Mouse (Mus musculus): ENCODE data around the gene 6430571L13Rik.

6430571L13Rik gene

DNA sequence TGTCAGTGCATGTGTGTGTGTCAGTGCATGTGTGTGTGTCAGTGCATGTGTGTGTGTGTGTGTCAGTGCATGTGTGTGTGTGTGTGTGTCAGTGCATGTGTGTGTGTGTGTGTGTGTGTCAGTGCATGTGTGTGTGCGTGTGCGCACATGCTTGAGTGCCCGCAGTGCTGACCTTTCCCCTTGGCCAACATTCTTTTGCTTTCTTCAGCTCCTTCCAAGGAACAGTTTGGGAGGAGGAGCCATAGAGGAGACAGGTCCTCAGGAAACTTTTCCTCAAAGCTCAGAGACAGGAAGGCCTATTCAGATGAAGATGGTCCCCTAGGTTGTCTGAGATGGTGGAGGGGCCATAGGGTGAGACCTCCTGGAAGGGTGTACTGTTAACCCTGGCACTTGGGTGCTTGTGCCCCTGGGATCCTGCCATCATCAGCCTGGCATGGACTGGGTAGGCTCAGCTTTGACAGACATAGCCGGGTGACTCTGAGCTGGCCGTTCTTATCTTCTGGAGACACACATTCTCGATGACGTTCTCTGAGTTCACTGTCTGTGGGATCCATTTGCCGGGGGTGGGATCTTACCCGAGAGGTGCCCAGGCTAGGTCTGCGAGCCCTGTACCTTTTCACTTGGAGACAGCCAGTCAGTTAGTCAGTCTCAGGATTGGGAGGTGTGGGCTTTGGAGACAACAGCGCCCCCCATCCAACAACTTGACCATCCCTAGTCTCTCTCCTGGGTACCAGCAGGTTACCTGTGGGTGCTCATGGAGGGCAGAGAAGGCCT is 33.1 kb upstream of the 6430571L13Rik start:
- DNase-seq: no peak

DNA sequence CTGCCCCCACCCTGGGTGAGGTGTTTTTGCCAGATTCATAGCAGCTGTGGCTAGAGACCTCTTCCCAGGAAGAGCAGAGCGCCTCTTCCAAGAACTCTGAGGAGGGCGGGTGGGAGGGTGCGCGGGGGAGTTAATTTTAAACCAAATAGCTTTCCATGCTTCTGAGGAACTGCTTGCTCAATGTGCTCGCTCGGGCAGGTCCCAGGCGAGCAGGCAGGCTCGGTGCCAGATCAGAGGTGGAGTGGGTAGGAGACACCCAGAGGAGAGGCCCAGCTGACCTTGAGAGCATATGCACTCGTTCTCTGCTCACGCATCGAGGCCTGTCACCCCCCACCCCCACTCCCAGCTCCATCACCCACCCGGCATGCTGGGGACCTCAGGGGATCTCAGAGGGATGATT is 32.5 kb upstream of the 6430571L13Rik start:
- DNase-seq: no peak

DNA sequence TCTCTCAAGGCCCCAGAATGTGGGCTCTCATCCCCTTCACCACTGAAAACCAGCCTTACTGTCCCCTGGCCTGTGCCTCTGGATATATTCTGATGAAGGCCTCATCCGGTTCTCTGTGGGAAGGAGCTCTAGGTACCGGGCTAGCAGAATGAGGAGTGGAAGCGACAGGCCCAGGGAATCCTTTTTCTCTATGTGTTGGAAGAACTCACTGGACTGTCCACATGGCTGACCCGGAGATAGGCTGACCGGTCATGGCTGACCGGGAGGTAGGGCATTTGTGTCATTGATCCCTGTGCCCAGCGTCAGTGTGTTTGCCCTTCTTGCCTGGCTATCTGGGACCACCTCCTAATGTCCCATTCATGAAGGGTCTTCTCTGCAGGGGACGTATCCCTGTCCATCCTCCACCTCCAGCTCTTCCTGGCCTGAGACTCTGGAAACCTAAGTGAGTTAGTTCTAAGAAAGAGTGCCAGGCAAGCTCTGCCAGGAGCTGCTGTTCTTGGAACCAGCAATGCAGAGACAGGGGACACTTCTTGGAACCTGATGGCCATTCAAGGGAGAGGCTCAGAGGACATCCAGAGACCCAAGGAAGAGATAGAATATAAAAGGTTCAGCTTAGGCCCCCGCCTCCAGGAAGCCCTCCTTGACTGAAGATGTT is 31.9 kb upstream of the 6430571L13Rik start:
- no peak for DNase-seq

DNA sequence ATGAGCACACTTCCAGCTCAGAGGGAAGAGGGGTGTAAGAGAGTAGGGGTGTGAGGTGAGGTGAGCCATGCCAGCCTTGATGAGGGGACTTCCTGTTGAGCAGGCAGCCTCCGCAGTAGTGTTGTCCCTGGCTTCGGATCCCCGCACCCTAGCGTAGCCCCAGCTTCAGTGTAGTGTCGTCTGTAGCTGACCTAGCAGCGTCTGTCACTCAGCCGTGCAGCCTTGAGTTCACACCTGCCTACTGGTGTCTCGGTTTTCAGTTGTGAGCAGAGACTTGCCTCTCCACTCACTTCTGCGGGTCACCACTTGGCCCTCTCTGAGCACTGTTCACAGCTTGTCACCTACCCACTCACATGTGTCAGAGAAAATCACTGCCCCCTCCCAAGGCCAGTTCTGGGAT is 31.2 kb upstream of the 6430571L13Rik start:
- no peak for DNase-seq

DNA sequence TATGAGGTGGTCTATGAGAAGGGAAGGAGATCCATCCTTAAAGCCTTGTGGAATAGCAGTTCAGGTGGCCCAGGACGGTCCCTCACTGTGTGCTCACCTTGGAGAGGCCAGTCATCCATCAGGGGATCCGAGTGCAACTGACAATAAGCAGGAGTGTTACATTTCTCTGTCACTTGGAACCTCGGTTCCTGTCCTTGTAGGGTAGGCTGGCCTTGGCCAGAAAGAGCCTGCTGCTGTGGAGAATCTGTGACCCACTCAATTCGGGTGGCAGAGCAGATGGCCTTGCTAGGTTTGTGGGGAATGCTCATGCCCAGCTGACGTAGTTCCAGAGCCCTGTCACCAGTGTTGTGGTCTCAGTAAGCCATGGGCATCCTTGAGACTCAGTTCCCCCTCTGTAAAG is 30.8 kb upstream of the 6430571L13Rik start:
- DNase-seq: no peak

DNA sequence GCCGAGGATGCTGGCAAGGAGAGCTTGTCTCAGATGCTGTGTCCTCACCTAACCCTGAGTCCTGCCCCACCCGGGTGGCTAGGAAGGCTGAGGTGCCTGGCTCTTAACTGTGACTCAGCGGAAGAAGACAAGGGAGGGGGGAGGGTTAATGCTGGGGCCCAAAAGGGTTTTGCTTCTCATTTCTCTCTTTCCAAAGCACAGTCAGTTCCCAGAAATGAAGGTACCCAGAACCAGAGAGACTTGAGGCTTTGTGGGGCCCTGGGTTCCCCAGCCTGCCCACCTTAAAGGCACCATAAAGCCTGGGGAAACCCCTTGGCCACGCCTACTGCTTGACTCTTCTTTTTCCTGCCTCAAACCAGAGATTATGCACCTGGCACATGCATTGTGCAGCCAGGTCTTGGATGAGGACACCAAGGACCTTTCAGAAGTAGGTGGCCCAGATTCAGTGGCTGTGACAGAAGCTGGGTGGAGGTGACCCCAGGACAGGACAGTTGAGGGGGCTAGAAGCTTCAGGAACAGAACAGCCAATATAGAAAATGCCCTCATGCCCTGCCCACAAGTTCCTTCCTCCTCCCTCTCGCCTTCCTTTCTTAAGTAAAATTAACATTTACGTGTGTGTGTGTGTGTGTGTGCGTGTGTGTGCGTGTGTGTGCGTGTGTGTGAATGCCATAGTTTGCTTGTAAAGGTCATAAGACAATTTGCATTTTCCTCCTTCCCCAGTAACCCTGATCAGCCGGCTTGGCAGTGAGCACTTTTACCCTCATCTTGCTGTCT is 27.4 kb upstream of the 6430571L13Rik start:
- no peak for DNase-seq

DNA sequence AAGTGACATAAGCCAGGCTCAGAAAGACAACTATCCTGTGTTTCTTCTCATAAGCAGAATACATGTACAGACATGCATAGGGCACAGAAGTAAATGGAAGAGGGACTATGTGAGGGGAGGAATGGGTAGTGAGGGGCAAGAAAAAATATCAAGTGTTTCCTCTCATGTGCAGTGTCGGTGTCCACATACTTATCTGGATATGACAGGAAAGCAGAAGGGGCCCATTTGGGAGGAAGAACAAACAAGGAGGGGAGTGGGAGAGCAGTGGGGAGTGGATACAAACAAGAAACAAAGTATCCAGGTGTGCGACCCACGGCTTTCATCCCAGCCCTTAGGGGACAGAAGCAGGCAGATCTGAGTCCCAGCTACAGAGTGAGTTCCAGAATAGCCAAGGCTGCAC is 26.5 kb upstream of the 6430571L13Rik start:
- no peak for DNase-seq

DNA sequence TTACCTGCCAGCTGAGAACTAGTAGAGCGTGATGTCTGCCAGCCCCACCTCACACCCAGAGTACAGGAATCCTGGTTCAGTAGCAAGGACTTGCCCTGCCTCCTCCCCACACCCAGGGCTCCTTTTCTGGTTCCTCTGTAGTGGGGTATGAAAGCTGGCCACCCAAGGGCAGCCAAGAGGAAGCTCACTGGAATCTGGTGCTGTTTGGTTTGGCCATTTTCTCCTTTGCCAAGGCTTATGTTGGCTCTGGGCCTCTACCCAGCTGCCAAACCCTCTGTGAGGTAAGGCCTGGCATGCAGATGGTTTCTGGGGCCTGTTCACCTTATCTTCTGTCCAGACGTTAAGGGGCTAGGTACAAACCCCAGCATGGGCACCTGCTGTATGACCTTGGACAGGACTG is 24.6 kb upstream of the 6430571L13Rik start:
- no peak for DNase-seq

DNA sequence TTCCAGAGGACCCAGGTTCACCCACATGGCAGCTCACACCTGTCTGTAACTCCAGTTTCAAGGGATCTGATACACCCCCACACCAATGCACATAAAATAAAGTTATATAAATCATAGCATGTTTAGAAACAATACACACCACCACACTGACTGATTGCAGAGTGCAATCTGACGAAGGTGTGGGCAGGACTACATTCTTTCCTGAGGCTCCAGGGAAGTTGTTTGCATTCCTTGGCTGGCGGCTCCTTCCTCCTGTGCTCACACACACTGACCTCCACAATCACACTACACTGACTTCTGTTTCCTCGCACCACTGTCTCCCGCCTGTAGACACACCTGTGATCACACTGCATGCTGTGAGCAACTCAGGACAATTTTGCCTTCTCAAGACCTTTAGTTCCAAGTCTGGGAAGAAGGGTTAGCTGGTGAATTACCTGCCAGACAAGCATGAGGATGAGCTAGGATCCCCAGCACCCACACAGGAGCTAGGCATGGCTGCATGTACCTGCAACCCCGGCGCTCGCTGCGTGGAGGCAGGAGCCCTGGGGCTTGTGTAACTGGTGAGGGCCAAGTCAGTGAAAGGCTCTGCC is 17.8 kb upstream of the 6430571L13Rik start:
- DNase-seq: no peak

DNA sequence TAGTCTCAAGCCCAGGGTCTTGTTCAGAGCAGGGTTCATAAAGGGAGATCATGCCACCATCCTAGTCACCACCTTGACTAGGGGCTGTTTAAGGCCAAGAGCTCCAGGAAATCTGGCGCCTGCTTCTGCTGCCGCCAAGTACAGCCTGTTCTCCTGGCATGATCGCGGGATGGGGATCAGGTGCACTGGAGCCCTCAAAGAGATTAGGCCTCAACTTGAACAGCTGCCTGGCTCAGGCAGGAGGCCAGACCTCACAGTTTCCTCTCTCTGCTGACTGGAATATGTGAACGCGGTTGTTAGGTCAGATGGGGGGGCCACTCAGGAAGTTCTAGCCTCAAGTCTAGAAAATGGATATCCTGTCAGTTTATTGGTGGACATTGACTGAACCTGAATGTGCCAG is 16.8 kb upstream of the 6430571L13Rik start:
- no peak for DNase-seq

DNA sequence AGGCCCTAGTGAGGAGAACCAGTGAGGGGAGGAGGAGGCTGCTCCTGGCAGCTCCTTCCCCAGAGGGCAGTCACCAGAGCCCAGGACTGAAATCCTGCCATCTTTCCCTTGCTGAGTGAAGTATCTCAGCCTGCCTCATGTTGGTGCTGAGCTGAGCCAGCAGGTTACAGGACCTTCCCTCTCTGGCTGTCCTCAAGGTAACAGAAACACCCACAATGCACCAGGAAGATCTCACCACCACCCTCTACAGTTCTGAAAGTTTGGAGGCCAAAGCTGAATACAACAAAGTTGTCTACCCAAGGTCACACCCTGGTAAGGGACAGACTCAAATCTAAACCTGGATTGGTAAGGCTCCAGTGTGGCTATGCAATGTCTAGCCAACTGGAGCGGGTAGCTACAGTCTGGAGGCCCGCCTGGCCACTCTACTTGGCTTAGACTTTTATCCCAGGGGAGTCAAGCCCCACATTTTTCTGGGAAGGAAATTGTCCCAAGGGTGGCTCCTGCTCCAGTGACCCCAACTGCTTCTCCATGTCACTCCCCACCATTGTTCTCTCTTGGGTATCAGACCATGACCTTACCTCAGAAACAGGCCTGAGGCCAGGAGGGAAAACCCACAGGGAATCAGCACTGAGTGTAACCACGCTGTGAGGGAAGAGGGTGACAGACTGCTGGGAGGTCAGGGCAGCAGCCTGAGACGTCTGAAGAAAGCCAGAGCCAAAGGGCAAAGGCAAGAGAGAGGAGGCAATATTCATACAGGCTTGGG is 15.4 kb upstream of the 6430571L13Rik start:
- DNase-seq: no peak

DNA sequence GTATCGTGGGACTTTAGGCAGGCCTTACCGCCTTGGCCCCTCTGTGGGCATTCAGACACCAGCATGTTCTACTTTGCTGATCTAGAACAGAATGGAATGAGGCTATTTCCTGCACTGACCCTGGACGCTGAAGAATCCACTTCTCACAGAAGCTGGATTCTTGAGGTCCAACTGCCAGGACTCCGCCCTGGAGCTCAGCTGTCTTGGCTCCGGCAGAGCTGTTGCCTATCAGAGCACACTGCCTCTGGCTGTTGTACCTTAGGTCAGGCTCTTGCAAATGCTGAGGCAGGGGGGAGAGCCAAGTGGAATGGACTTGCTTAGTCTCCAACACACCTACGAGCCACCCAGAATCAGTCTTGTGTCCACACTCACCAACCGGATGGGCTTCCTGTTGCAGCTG is 14.5 kb upstream of the 6430571L13Rik start:
- no peak for DNase-seq

DNA sequence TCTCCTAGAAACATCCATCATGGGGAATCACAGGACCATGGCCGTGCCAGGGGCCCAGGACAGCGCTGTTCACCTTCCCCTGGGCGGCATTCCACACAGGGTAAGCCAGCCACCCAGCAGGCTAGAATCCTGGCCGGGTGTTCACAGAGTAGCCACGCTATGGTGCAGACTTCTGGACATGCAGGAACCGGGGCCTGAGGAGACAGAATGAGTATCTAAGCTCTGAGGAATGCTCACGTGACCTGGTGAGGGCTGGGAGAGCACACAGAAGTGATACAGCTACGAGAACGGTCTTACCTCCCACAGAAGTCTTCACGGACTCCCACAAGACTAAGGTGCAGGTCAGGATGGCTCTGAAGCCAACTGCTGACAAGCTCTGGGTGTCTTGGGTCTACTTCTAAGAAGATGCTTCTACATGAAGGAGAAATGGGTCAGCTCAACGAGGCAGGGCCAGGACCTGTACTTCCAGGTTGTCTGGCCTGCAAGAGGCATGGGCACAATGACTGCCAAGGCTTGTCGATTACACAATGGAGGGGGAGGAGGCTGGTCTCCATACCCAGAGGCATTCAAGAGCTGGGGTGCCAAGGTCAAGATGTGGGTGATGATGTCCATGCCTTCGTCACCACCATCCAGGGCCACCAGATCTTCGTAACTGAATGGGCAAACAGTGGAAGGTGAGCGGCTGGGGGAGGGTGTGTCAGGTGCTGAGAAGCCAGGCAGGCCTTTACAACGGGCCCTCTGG is 12.4 kb upstream of the 6430571L13Rik start:
- DNase-seq: no peak

DNA sequence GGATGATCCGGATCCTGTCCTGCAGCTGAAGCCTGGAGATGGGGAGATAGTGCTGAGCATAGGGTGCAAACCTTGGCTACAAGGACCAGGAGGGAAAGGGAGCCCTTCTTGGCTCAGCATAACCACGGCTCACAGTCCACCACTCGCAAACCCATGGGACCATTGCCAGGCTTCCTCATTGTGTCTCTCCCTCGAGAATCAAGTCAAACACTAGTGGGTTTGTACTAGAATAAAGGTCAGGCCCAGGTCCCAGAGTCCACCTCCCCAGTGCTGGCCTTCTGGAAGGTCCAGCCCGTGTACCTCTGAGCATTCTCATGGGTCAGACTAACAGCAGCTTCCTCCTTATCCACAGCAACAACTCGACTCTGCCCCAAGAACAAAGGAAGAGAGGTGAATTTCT is 9.6 kb upstream of the 6430571L13Rik start:
- DNase-seq: no peak

DNA sequence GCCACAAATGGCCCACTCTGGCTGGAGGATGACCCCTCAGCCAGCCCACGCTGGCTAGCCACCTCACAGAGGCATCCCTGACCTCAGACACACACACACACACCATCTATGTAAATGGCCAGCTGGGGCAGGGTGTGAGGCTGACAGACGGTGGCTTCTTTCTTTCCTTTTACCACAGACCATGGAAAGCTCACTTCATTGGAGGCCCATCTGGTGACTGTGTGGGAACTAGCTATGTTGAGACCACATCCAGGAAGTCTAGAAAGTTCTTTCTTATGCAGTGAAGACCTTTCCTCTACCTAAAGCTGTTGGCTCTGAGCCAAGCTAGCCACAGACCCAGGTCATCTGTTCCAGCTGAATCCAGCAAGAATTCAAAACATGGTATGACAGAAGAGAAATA is 6.7 kb upstream of the 6430571L13Rik start:
- DNase-seq: no peak

DNA sequence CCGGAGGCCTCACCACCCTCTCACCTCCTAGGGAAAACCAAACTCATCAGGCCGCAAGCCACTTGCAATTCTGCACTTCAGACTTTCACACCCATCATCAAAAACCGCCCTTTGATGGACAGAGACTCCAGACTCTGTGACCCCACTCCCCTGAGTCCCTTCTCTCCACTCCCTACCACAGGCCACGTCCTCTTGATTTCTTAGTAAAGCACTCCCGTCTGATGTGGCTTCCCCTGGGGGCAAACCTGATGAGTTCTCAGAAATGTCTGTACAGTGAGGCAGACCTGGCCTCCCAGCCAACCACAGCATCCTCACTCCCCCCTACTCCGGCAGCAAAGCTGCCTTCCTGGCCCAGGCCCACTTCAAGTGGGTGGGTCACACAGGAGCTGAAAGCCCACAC is 6.0 kb upstream of the 6430571L13Rik start:
- no peak for DNase-seq

DNA sequence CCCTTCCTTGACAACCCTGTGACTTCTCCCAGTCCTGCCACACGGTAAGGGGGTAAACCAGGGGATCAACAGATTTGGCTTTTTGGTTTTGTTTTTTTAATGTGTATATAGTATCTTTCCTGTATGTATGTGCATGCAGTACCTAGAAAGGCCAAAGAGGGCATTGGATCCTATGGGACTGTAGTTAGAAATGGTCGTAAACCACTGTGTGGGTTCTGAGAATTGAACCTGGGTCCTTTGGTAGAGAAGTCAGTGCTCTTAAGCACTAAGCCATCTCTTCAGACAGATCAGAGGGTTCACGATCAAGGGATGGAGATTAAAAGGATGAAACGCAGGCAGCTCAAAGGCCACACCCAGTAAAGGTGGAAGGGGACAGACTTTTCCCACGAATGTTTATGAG is 5.4 kb upstream of the 6430571L13Rik start:
- no peak for DNase-seq

DNA sequence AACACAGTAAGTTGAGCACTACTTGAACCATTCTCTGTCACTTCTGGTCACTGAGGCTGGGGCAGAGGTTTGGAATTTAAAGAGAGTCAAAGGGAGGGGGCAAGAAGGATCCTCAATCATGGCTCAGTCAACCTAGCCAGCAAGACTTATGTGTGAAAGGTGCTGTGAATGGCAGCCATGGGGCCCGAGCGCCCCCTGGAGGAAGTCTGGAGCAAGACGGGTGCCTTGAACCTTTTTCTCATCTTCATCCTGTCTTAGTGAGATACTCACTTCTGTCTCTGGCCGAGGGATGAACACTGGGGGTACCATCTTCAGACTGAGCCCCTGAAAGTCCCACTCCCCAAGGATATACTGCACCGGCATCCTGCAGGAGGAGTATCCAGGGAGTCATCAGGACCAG is 4.5 kb upstream of the 6430571L13Rik start:
- peak; percentile 58 for DNase-seq

DNA sequence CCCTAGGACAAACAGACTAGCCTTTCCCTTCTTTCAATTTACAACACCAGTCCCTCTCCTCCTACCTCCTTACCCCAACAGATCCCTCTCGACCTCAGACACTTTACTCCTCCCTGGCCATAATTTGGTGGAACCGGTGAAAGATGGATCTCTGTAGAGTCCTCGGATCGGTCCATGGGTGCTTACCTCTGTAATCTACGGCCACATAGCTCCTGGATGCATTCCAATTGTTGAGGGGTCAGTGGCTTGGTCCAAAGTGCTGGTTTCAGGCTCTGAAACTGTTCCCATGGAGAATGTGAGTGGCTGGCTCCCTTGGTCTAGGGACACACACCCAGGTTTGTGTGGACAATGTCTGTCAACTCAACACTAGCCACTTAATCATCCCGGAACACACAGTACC is 4.0 kb upstream of the 6430571L13Rik start:
- no peak for DNase-seq

DNA sequence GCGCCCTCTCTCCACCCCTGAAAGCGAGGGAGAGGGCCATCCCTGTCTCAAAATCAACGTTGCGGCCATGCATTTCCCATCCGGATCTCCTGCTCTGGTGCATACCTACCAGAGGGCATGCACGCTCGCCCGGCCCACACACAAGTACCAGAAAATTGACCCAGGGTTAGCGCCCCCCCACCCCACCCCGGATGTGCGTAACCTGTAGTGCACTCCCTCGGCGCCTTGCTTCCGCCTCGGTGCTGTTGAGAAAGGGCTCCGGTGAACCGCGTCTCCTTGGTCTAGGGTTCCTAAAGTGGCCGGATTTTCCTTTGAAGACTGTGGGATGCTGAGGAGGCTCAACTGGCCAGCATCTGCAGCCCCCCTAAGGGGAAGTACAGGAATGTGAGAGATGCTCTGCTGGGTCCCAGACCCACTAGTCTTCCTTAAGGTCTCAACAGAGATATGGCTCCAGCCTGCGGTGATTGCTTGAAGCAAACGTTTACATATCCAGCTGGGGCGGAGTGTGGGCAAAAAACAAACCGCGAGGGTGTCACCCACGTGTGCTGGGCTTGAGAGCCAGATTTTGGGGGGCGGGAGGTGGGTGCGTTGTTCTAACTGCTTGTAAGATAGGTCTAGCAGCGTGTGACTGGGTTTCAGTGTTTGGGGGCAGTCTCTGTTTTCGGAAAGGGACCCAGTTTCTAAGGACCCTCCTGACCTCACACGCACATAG is 2.1 kb upstream of the 6430571L13Rik start, which contains the start of gene Hemk1:
Gene Hemk1, minus strand, starts transcription at position 179 of the 712 bp plus-strand sequence.
- peak; percentile 77 for DNase-seq

Data from right cerebral cortex, postnatal 4 days (tissue).